Mouse (Mus musculus): ENCODE measurements around the gene Pld1.

Gene Pld1

DNA sequence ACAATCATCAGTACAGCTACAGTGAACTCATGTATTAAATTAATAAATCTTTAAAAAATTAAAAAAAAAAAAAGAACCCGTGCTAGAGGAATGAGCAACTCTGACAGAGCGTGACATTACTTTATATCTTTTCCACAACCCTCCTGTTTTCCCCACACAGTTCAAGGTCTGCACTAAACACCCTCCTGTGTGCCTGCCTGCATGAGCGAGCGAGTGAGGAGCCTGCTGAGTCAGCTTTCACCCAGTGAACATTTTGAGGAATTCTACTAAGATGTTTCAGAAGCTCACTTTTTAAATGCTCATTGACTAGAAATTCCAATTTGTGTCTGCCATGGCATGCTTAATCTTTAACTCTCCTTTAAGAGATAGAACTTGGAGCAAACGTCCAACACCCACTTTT, 109.1 kb downstream of the Pld1 start:
- no peak for DNase-seq (ENCODE audit: low spot score in 2 of 2)

DNA sequence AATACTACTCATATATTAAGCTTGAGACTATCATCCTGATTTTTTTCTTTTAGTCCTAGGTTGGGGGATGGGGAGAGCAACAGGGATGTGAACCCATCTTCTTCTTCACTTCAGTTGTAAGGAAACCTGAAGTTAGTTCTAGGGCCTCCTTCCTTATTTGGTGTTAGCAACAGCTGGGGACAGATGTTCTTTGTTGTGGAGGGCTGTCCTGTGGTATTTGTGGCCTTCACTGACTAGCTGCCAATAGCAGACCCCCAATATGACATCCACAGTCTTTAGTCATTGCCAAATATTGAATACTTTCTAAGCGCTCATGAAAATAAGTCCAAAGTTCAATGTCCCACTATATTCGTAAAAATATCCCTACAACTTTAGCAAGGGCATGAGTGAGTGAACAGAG, 111.0 kb downstream of the Pld1 start:
- DNase-seq (ENCODE audit: low spot score in 2 of 2): no peak

GRCm38 (mm10) chr3:28053076-28053475, 114.6 kb downstream of the Pld1 start:
- DNase-seq (ENCODE audit: low spot score in 2 of 2): no peak

DNA sequence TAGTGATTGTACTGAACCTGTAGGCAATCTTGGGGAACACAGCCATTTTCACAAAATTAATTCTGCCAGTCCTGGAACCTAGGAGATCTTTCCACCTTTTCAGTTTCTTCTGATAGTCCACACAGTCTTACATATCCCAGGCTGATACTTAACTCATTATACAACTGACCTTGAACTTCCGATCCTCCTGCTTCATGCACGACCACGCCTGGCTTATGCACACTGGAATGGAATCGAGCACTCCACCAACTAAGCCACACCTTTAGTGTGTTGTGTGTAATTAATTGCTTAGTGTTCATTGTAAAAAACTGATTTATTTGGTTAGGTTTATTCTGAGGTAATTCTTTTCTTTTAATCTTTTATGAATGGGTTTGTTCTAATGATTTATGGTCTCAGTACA, 122.2 kb downstream of the Pld1 start:
- no peak for DNase-seq (ENCODE audit: low spot score in 2 of 2)

DNA sequence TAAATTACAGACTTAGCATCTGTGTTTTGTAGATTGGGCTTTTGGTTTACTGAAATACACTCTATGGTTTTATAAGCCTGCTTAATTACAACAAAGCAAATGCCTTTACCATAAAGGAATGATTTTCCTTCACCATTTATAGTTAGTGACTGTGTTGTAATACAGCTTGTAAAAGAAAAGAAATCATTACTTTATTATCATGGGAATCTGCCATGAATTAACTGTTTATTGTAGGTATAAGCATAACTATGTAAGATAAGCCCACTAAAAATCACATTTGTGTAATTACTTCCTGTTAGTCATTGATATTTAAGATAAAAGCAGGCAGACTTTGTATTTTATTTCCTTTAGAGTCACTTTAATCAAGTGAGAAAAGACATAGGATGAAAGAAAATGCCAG, 122.7 kb downstream of the Pld1 start:
- no peak for DNase-seq (ENCODE audit: low spot score in 2 of 2)

DNA sequence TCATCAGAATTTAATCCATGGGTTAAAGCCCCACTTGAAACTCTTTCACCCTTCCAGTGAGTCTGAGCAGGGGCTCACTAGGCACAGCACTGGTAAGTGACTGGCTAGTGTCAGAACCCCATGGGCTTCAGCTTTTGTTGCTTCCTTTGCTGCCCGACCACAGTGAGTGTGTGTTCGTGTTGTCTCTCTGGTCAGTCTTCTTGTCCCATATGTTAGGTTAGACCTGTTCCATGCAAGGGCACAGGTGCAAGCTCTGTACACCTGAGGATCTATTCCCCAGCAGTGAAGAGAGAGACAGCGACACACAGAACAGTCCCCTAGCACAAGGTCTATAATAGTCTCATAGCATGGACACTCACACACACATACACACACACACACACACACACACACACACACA, 140.7 kb downstream of the Pld1 start:
- no peak for DNase-seq (ENCODE audit: low spot score in 2 of 2)

GRCm38 (mm10) chr3:28080116-28080515, 141.6 kb downstream of the Pld1 start:
- no peak for DNase-seq (ENCODE audit: low spot score in 2 of 2)

DNA sequence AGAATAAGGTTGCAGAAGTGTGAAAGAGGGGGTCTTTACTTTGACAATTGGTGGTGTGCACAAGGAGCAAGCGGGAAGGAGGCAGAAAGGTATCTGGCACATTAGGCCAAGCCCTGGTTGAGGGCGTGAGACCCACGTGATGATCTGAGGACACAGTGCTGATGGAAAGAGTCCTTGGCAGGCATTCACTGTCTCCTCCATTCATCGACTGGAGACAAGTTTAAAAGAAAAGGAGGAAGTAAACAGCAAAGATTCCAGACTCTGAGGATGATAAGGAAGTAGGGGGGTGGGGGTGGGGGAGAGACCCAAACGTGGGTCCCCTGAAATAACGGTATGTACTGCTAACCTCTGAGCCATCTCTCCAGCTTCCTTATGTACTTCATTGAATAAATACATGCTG, 142.5 kb downstream of the Pld1 start:
- DNase-seq (ENCODE audit: low spot score in 2 of 2): peak in 1 of 2 experiments; percentile 2

- DNase-seq (ENCODE audit: low spot score in 2 of 2): no peak
These were observed 144.7 kb downstream of the Pld1 start for GRCm38 (mm10) chr3:28083218-28083617.

- no peak for DNase-seq (ENCODE audit: low spot score in 2 of 2)
These were observed 145.8 kb downstream of the Pld1 start for GRCm38 (mm10) chr3:28084281-28084680.

- no peak for DNase-seq (ENCODE audit: low spot score in 2 of 2)
These were observed 152.8 kb downstream of the Pld1 start for GRCm38 (mm10) chr3:28091296-28091695.

- no peak for DNase-seq (ENCODE audit: low spot score in 2 of 2)
These were observed 153.2 kb downstream of the Pld1 start for GRCm38 (mm10) chr3:28091741-28092140.

DNA sequence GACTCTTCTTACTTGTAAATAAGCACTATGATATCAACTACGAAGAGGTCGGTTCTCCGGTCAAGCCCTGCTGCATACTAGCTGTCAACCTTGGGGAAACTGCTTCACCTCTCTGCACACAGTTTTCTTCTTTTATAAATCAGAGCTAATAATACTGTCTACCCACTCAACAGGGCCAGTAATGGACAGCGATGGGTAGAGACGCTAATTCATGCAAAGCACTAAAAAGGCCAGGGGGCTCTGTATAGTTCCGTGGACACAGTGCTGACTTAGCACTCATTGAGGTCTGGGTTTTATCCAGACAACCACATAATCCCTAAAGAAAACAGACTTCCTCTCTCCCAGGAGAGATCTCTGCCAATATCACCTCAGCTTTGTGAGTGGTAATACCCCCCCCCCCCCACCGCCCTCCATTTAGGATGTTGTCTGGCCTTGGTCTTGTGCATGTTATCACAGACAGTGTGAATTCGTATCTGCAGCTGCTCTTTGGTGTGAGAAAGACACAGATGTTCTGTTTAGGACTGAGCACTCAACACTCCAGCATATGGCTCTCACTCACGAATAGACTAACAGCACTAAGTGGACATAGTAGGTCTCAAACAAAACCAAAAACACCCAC, 155.3 kb downstream of the Pld1 start:
- DNase-seq (ENCODE audit: low spot score in 2 of 2): no peak

GRCm38 (mm10) chr3:28095451-28095850, 157.0 kb downstream of the Pld1 start:
- no peak for DNase-seq (ENCODE audit: low spot score in 2 of 2)

GRCm38 (mm10) chr3:28099175-28099574, 160.7 kb downstream of the Pld1 start:
- no peak for DNase-seq (ENCODE audit: low spot score in 2 of 2)

DNA sequence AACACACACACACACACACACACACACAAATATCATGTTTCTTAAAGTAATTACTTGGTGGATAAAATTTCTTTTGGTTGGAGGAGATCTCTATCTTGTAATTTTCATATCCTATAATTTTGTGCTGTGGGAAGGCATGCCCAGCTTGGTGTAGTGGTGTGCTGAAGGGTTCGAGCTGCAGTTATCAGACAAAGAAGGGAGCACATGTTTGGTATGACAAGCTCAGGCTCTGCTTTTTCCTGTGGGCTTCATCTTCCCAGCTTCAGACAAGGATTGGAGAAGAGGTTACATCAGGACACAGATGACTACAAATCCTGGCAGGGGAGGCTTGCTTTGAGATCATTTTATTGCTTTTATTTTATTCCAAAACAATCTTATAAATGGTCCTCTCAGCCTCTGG, 166.5 kb downstream of the Pld1 start:
- no peak for DNase-seq (ENCODE audit: low spot score in 2 of 2)

DNA sequence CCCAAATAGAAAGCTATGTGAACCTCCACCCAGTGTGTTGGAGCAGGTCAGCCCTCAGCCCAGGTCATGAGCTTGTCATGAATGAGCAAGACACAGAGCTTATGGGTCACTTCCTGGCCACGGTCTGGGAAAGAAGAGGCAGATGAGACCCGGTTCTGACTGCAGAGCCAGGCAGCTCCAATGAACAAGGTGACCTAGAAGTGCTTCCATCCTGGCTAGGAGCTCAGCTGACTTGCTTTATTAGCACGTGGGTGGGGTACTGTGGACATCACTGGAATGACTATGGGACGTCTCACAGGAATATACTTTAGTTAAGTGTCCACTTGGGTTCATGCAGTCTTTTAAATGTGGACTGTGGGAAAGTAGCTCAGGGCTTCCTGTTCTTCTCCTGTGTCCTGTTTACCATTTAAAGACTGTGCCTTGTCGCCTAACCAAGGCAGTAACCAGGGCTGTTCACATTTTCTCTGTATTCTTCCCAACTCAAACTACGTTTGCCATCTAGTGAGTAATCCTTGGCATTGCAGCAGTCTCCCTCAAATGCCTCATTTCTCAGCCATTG, 169.0 kb downstream of the Pld1 start:
- DNase-seq (ENCODE audit: low spot score in 2 of 2): peak; percentile 5 to 11

DNA sequence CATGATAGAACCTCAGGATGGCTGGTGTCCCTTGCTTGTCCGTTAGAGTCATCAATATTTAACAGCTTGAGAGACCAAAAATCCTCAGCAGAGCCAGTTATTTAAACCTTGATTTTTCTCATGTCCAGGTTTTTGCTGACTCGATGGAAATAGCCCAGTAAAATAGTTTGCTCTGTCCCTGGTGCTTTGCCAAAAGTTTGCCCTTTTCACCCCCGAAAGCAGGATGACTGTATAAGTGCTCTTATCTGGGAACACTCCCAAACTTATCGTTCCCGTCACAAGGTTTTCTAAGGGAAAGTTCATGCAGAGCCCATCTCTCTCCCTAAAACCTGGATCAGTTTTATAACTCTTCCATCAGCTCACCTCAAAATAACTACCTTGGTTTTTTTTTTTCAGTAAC, 173.0 kb downstream of the Pld1 start:
- no peak for DNase-seq (ENCODE audit: low spot score in 2 of 2)

GRCm38 (mm10) chr3:28113881-28114280, 175.4 kb downstream of the Pld1 start:
- DNase-seq (ENCODE audit: low spot score in 2 of 2): no peak

GRCm38 (mm10) chr3:28141716-28142115, 203.2 kb downstream of the Pld1 start:
- no peak for DNase-seq (ENCODE audit: low spot score in 2 of 2)

GRCm38 (mm10) chr3:28142121-28142520, 203.6 kb downstream of the Pld1 start:
- no peak for DNase-seq (ENCODE audit: low spot score in 2 of 2)

GRCm38 (mm10) chr3:28144676-28145075, 206.2 kb downstream of the Pld1 start:
- no peak for DNase-seq (ENCODE audit: low spot score in 2 of 2)

- no peak for DNase-seq (ENCODE audit: low spot score in 2 of 2)
These were observed 207.0 kb downstream of the Pld1 start for GRCm38 (mm10) chr3:28145461-28145860.

DNA sequence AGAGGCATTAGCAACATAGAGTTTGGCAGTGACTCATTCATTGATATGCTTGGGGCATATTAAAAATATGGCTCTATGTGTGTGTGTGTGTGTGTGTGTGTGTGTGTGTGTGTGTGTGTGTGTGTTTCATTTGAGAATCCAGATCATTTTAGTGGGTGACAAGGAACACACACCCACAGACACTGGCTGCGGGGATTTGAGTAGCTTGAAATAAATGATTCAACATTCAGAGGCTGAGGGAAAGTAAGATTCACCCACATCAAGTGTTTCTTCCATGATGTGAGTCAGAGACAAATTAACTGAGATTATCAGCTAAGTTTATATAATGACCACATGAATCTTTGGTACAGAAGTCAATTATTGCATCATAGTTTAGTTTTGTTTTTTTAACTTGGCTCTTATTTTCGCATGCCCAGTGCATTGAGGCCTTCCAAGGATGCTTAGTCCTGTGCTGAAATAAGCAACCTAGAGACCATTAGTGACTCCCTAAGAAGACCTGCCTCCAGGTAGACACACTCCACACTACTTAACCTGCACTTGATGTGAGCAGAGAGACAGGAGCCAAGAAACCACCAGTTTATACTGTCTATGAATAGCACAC, 211.3 kb downstream of the Pld1 start:
- DNase-seq (ENCODE audit: low spot score in 2 of 2): peak; percentile 32 to 63

All from right cerebral cortex, postnatal 36 days (tissue).